Mouse (Mus musculus) cortical plate, adult 2 months (tissue): ENCODE measurements around the gene Praf2.

Source experiments
- CTCF ChIP-seq: fragments of 200-500 bp; IDR thresholded peaks from 2 replicates; pipeline ENCODE4 v1.5.1; 2011; ENCODE audit warnings: mild to moderate bottlenecking, control low read depth, low read length; ENCODE audit not compliant: insufficient read depth; ENCODE audit errors: extremely low read depth
- POLR2A ChIP-seq: fragments of 200-500 bp; IDR thresholded peaks from 2 replicates; pipeline ENCODE4 v1.6.1; 2011; ENCODE audit warnings: mild to moderate bottlenecking, low read length, control low read depth; ENCODE audit not compliant: insufficient read depth; ENCODE audit errors: extremely low read depth

DNA sequence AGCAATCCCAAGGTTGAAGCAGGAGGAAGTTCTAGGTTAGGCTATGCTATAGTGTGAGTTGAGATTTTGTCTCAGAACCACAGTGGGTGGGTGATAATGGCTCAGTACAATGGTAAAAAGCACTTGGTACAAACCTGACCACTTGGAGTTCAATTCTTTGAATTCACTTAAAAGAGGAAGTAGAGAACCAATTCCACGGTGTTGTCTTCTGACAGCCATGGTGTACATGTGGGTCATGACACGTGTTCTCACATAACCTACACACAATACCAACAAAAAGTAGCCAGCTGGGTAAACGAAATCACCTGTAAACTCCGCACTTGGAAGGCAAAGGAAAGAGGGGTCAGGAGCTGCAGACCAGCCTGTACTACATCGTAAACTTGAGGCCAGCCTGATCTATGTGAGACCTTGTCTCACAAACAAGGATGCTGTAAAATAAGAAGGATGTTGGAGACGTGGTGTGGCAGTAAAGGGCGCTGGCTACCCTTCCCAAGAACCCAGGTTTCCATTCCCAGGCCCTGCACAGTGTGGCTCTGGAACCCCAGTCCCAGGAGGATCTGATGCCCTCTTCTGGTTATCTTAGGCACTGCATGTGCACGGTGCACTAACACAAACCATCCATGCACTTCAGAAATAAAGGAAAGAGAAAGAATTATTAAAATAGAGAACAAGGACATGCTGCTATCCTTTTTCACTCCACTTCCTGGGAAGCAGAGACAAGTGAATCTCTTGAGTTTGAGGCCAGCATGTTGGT, 48.3 kb downstream of the Praf2 start:
- TF ChIP-seq CTCF (peak; percentile 63), POLR2A (no peak)
